Mouse (Mus musculus) midbrain, embryonic 14.5 days (tissue): ENCODE data around the gene Pdzd2. TPM values are rescaled to one million over a fixed set of nuclear protein-coding genes. Genes with fewer than 3 reads are reported as not detected.

Source experiments
- ATAC-seq: fragments of 200-750 bp; cut with Nextera tagmentation; 2 replicates; pipeline ENCODE4 v1.8.0; 2017; ENCODE audit warnings: moderate number of reproducible peaks, moderate library complexity; ENCODE audit not compliant: low FRiP score, low TSS enrichment
- DNase-seq: peaks from one replicate; pipeline ENCODE4 v3.0.0-alpha.2; 2015
- H3K27ac ChIP-seq: fragments of 300-500 bp; sonication (generic); replicated peaks from 2 replicates; pipeline ENCODE4 v1.5.1; 2014; ENCODE audit warnings: mild to moderate bottlenecking, low read depth, low read length, moderate library complexity
- H3K27me3 ChIP-seq: fragments of 300-500 bp; sonication (generic); 2 replicates; pipeline ENCODE4 v1.6.1; 2014; ENCODE audit warnings: low read length, control low read depth, mixed read lengths; ENCODE audit not compliant: control insufficient read depth, insufficient read depth
- H3K36me3 ChIP-seq: fragments of 300-500 bp; sonication (generic); 2 replicates; pipeline ENCODE4 v1.6.1; 2014; ENCODE audit warnings: low read length, control low read depth; ENCODE audit not compliant: control insufficient read depth, insufficient read depth
- H3K4me1 ChIP-seq: fragments of 300-500 bp; sonication (generic); 2 replicates; pipeline ENCODE4 v1.6.1; 2014; ENCODE audit warnings: mild to moderate bottlenecking, antibody characterized with exemption, low read length, control low read depth; ENCODE audit not compliant: control insufficient read depth, insufficient read depth
- H3K4me2 ChIP-seq: fragments of 300-500 bp; sonication (generic); 2 replicates; pipeline ENCODE4 v1.6.1; 2014; ENCODE audit warnings: mild to moderate bottlenecking, low read length, moderate library complexity
- H3K4me3 ChIP-seq: fragments of 300-500 bp; sonication (generic); replicated peaks from 2 replicates; pipeline ENCODE4 v1.5.1; 2014; ENCODE audit warnings: low read depth, low read length
- H3K9ac ChIP-seq: fragments of 300-500 bp; sonication (generic); replicated peaks from 2 replicates; pipeline ENCODE4 v1.6.1; 2014; ENCODE audit warnings: mild to moderate bottlenecking, low read length, moderate library complexity
- H3K9me3 ChIP-seq: fragments of 300-500 bp; sonication (generic); 2 replicates; pipeline ENCODE4 v1.6.1; 2016; ENCODE audit warnings: low read length, control low read depth, mixed read lengths; ENCODE audit not compliant: control insufficient read depth
- WGBS: fragments of 180-500 bp; shearing (Covaris S2); extraction: QIAGEN DNeasy Blood & Tissue Kit; methylation state at CpG from one replicate; pipeline ENCODE4 v1.1.7; 2014; 5-methylcytosine and 5-hydroxymethylcytosine counted together
- polyA plus RNA-seq: library from polyadenylated mRNA; unstranded; fragments of >200 nt; fragmentation: Nextera tagmentation; extraction: Ambion mirVana; gene quantifications from 2 replicates; pipeline ENCODE4 v1.2.1, GENCODE M21; 2014

The Pdzd2 gene
- polyA plus RNA-seq, 1 experiment from 2014 or later: 11.2 TPM

DNA sequence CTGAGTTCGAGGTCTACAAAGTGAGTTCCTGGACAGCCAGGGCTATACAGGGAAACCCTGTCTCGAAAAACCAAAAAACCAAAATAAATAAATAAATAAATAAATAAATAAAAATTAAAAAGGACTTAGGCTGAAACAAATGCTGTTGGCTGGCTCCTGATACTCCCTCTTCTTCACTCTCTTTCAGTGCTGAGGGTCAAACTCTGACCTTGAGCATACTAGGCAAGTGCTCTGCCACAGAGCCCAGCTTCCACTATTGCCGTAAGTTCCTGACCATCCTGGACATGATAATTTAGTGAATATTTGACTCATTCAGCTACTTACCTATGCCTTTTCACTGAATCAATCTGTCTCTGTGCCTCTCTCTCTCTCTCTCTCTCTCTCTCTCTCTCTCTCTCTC is 409.3 kb downstream of the Pdzd2 start:
- no peaks in the 10 kb centered on the region for H3K27me3 ChIP-seq
- H3K9ac ChIP-seq: no peak overlapping the region
- no peak overlapping the region for H3K4me3 ChIP-seq
- H3K4me2 ChIP-seq: no peak overlapping the region
- WGBS: 89% methylated on average over 3 of the region's 3 CpGs
- DNase-seq (no peak), ATAC-seq (no peak)
- no peaks in the 10 kb centered on the region for H3K36me3 ChIP-seq
- H3K9me3 ChIP-seq: no peaks in the 10 kb centered on the region
- no peak overlapping the region for H3K27ac ChIP-seq
- no peaks in the 10 kb centered on the region for H3K4me1 ChIP-seq

GRCm38 (mm10) chr15:12324326-12324725 is 415.4 kb downstream of the Pdzd2 start:
- Histone ChIP-seq H3K4me2 (peak overlapping the region; percentile 88; the same call in 1 of the 2 replicates), H3K4me3 (no peak overlapping the region), H3K36me3 (no peaks in the 10 kb centered on the region), H3K9me3 (no peaks in the 10 kb centered on the region), H3K27ac (no peak overlapping the region), H3K9ac (no peak overlapping the region), H3K27me3 (0 out of 2 replicates have a peak, but pooled peaks cover 5% of the 10 kb centered on the region), H3K4me1 (peaks cover 30% of the 10 kb centered on the region)
- ATAC-seq: no peak
- DNase-seq: no peak
- 95% methylated on average over 1 of the region's 1 CpGs for WGBS

GRCm38 (mm10) chr15:12322676-12323402 is 416.9 kb downstream of the Pdzd2 start:
- peak overlapping the region; percentile 88 for H3K4me2 ChIP-seq
- peak overlapping the region; percentile 97 for H3K9ac ChIP-seq
- no peak overlapping the region for H3K27ac ChIP-seq
- WGBS: 23% methylated on average over 9 of the region's 9 CpGs
- ATAC-seq (no peak), DNase-seq (no peak)
- H3K9me3 ChIP-seq: no peaks in the 10 kb centered on the region
- H3K36me3 ChIP-seq: no peaks in the 10 kb centered on the region
- peak overlapping the region; percentile 100 for H3K4me3 ChIP-seq
- 0 out of 2 replicates have a peak, but pooled peaks cover 5% of the 10 kb centered on the region for H3K27me3 ChIP-seq
- H3K4me1 ChIP-seq: peaks cover 30% of the 10 kb centered on the region

- ATAC-seq (peak; percentile 53), DNase-seq (peak; percentile 65)
- under 1% methylated on average over 70 of the region's 70 CpGs for WGBS
- Histone ChIP-seq H3K4me1 (peaks cover 30% of the 10 kb centered on the region), H3K9me3 (no peaks in the 10 kb centered on the region), H3K9ac (peak within 1 kb of the TSS; percentile 97), H3K36me3 (no peaks in the 10 kb centered on the region), H3K27ac (peak within 1 kb of the TSS; percentile 94), H3K27me3 (0 out of 2 replicates have a peak, but pooled peaks cover 5% of the 10 kb centered on the region), H3K4me2 (peak within 1 kb of the TSS; percentile 88), H3K4me3 (peak within 1 kb of the TSS; percentile 100)
These were observed 417.7 kb downstream of the Pdzd2 start, which contains the start of gene 1810049J17Rik for GRCm38 (mm10) chr15:12321788-12322621. Gene 1810049J17Rik (minus strand): TSS chr15:12321899.

DNA sequence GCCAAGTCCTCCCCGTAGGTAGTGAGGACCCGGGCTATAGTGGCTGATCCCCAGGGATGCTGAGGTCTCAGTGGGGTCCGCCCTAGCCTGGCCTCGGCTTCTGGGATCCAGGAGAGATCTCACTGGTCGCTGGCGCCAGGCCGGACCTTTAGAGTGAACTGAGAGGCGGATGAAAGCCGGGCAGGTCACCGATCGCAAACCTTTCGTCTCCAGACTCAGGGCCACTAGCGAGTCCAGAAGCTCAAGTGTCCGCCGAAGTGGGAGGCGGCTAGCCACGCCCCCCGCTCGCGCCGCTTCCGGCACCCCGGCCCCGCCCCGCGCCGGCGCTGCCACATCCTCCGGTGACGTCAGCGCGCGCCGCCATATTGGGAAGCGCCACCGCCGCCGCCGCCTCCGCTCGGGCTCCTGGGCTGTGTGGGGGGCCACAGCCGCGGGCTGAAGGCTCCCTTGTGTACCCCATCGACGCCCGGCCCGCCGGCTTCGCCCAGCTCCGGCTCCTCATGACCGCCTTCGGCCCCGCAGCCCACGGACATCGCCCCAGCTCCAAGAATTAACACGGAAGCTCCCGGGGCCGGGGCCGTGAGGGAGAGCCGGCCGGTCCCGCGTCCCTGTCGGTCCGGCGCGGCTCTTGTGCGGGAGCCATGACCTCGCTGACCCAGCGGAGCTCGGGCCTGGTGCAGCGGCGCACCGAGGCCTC is 418.5 kb downstream of the Pdzd2 start, which contains the start of gene Golph3:
TSS of gene Golph3 (plus strand) at position 360 of the 697 bp plus-strand sequence.
- H3K9ac ChIP-seq: peak within 1 kb of the TSS; percentile 97
- H3K27me3 ChIP-seq: 0 out of 2 replicates have a peak, but pooled peaks cover 5% of the 10 kb centered on the region
- under 1% methylated on average over 74 of the region's 74 CpGs for WGBS
- H3K4me2 ChIP-seq: peak within 1 kb of the TSS; percentile 88
- no peaks in the 10 kb centered on the region for H3K9me3 ChIP-seq
- peak within 1 kb of the TSS; percentile 94 for H3K27ac ChIP-seq
- ATAC-seq (peak; percentile 97), DNase-seq (peak; percentile 99)
- peaks cover 30% of the 10 kb centered on the region for H3K4me1 ChIP-seq
- H3K36me3 ChIP-seq: no peaks in the 10 kb centered on the region
- H3K4me3 ChIP-seq: peak within 1 kb of the TSS; percentile 100

DNA sequence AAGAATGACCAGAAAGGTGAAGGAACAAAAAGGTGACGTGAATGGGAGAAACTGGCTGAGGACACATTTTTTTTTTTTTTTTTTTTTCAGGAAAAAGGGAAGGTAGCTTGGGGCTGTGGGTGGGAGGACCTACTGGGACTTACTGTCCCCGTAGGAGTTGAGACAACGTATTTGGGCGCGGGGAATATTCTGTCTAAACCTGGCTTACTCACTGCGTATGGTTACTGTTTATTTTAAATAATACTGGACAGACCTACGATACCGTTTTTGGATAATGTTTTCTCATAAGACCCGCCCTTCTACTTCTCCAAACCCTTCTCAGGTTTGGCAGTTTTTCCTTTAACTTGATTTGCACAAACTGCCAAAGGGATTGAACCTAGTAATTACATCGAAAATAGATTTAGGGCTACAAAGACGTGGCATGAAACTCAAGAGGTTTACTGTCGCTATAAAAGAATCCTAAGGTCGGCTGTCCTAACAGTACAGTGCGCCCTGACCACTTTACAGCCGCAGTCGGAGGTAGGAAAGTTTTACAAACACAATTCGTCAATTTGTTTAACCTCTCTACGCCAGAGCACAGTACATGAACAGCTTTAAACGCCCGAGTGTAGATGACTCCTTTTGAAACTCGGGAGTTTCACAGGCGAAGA is 419.2 kb downstream of the Pdzd2 start:
- DNase-seq: no peak
- WGBS: 8% methylated on average over 22 of the region's 22 CpGs

GRCm38 (mm10) chr15:12319889-12320288 is 419.8 kb downstream of the Pdzd2 start:
- no peaks in the 10 kb centered on the region for H3K9me3 ChIP-seq
- WGBS: 55% methylated on average over 5 of the region's 5 CpGs
- no peak overlapping the region for H3K9ac ChIP-seq
- H3K4me2 ChIP-seq: no peak overlapping the region
- H3K27ac ChIP-seq: no peak overlapping the region
- H3K27me3 ChIP-seq: 0 out of 2 replicates have a peak, but pooled peaks cover 5% of the 10 kb centered on the region
- no peak overlapping the region for H3K4me3 ChIP-seq
- peaks cover 29% of the 10 kb centered on the region for H3K4me1 ChIP-seq
- ATAC-seq (no peak), DNase-seq (no peak)
- no peaks in the 10 kb centered on the region for H3K36me3 ChIP-seq

More for the DNA sequence above, 419.2 kb downstream of the Pdzd2 start:
- no peak for ATAC-seq
- Histone ChIP-seq H3K4me1 (peaks cover 30% of the 10 kb centered on the region), H3K9ac (peak overlapping the region; percentile 97), H3K27me3 (0 out of 2 replicates have a peak, but pooled peaks cover 5% of the 10 kb centered on the region), H3K27ac (peak overlapping the region; percentile 94), H3K4me3 (peak overlapping the region; percentile 100), H3K36me3 (no peaks in the 10 kb centered on the region), H3K4me2 (peak overlapping the region; percentile 88), H3K9me3 (no peaks in the 10 kb centered on the region)

- no peaks in the 10 kb centered on the region for H3K36me3 ChIP-seq
- 82% methylated on average over 8 of the region's 8 CpGs for WGBS
- no peaks in the 10 kb centered on the region for H3K9me3 ChIP-seq
- no peak overlapping the region for H3K4me2 ChIP-seq
- H3K4me3 ChIP-seq: no peak overlapping the region
- no peak overlapping the region for H3K27ac ChIP-seq
- DNase-seq (no peak), ATAC-seq (no peak)
- peaks cover 15% of the 10 kb centered on the region for H3K4me1 ChIP-seq
- H3K27me3 ChIP-seq: 0 out of 2 replicates have a peak, but pooled peaks cover 5% of the 10 kb centered on the region
- no peak overlapping the region for H3K9ac ChIP-seq
These were observed 421.3 kb downstream of the Pdzd2 start for GRCm38 (mm10) chr15:12318451-12318850.
